Mouse (Mus musculus): ENCODE data around the gene Slc25a12.

DNA sequence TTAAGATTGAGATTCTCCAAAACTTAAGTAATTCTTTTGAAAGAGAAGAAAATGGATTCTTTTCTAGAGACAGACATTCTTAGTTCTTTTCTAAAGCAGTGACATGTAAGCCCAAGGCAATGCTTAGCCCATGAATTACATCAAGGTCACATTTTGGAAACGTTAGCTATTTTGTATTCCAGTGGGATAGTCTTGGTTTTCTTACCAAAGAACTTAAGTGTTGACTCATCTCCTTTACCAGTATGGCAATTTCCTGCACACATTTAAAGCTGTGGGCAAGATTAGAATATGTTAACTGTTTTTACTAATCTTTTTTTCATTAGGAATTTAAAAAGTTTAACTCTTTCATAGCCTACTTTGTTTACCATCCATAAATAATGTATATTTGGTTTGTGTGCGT, 134.6 kb downstream of the Slc25a12 start:
- TF ChIP-seq POLR2A (IDR thresholded peaks at IDR 0.05; ENCODE audit: extremely low read depth, insufficient read depth, low read length): no peak
- no peak for TF ChIP-seq CTCF (IDR thresholded peaks at IDR 0.05; ENCODE audit: low read depth, low read length)
